Mouse (Mus musculus) ovary, postnatal 14 days (tissue): Measurements from ENCODE around the gene Pgls.

Experiments
- DNase-seq: peaks from one replicate; pipeline ENCODE4 v3.0.0; 2022; ENCODE audit warnings: low spot score

Gene Pgls

DNA sequence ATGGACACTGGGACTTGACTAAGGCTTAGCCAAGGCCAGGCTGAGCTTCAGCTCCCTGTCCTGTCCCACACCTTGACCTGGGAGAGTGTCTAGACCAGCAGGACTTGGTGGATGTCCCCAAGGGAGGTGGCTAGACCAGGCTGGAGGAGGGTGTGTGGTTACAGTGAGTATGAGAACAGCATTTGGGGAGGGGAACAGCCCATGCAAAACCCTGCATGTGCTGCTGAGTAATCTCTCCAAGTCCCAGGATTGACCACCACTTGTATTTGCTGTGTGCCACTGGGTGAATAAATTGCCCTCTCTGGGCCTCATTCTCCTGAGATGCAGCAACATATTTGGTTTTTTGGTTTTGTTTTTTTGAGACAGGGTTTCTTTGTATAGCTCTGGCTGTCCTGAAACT lies 6.4 kb downstream of the Pgls start:
- DNase-seq = no peak

DNA sequence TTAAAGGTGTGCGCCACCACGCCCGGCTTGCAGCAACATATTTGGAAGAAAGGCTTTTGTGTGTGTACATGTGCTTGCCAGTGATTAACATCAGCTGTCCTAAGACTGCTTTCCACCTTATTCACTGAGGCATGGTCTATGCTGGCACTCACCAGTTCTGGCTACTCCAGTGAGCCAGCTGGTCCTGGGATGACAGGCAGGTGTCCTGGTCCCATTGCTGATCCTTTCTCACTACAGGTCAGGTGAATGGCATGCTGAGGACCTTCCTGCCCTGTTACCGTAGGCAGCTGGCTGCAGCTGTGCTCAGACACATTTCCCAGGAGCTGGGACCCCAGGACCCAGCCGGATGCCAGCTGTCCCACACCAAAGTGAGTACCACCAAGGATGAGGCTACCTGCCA lies 6.9 kb downstream of the Pgls start:
- no peak for DNase-seq

DNA sequence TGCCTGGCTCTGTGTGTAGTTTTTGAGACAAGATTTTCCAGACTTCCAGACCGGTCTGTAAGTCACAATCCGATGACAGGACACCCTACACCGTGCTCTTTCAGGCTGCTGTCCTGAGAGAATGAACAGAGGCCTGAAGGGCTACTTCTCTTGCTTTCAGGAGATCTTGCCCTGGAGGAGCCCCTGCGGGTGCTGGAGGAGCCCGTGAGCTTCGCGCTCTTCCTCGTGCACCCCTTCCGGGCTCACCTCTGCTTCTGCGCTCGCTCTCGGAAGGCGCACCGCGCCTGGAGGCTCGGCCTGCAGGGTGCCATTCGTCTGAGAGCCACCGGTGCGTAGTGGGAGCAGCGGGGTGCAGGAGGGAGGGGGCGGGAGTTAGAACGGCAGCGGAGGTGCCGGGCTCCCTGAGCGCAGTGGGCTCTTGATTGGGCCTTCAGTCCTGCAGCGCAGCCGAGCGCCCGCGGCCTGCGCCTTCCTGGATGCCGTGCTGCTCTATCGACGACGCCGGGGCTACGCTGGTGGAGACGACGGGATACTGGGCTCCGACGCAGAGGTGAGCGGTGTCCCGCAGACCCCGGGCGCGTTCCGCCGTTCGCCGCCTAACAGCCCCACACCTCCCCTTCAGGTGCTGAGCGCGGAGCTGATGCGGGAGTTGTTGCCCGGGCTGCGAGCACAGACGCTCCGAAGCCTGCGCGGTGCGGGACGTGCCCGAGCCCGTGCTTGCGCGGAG lies 10.1 kb downstream of the Pgls start:
- no peak for DNase-seq

DNA sequence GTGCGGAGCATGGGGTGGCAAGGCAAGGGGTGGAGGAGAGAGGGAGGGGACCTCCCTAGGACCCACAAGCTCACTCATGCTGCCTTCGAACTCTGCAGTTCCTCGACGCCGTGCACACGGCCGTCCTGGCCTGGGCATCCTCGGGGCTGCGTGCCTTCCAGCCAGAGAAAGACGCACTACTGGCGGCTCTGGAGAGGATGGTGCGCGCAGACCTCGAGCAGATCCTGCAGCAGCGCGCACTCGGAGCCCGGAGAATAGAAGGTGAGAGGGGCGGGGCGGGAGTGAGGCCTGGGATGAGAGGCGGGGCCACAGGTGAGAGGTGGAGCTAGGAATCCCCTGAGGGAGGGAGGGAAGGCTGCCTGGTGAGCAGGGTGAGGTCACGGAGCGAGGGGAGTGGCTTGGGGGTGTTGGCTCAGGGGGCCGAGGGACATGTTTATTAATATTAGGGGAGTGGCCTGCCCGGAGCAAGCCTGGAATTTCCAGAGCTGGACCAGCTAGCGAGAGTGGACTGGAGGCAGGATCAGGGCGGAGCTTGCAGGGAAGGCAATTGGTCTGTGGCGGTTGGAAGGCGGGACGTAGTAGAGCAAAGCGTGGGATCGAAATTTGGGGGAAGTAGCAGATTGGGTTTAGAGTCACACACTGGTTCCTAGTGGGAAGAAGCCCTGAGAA lies 10.8 kb downstream of the Pgls start:
- peak; percentile 61 for DNase-seq

DNA sequence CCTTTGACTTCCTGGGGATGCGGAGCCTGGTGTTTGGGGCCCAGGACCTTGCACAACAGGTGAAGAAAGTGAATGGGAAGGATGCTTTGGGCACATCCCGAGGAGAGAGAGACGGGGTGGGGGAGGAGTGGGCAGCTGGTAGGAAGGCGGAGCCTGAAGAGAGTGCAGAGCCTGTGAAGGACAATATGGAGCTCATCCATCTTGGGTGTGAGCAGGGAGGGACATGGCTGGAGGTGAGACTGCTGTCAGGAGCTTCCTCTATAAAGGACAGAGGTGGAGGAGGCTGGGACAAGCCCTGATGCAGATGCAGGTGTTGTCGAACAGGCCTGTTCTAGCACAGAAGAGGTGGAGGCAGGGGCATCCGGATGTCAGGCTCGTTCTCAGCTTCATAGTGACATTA lies 12.0 kb downstream of the Pgls start:
- DNase-seq = no peak

DNA sequence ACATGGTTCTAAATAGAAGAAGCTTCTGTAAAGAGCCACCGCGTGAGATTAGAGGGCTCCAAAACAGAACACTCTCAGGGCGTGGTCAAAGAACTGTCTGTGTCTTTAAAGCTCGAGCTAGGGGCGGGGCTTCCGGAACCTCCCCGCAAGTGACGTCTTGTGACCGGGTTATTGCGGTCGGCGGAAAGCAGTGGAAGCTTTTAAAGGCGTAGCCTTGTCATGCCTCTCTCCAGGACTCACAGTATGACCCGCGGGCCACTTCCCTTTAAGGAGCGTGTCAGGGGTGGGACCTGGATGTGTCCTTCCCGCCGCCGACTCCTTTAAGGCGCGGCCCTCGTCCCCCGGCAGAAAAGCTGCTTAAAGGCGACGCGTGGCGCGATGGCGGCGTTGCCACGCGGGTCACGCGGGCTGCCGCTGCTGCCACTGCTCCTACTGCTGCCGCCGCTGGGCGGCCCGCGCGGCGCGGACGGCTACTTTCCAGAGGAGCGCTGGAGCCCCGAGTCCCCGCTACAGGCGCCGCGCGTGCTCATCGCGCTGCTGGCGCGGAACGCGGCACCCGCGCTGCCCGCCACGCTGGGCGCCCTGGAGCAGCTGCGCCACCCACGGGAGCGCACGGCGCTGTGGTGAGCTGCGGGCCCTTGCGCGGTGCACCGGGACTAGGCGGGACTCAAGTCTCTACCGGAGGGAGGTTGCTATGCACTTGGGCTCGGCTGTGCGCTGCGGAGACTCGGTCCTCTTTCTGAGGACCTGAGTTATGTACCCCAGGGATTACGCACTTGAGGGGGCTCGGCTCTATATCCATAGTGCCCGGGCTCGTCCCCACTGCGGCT lies 19.1 kb downstream of the Pgls start, which contains the start of gene Colgalt1:
Gene Colgalt1, plus strand, starts transcription at position 177 of the 830 bp plus-strand sequence.
- peak; percentile 90 for DNase-seq

DNA sequence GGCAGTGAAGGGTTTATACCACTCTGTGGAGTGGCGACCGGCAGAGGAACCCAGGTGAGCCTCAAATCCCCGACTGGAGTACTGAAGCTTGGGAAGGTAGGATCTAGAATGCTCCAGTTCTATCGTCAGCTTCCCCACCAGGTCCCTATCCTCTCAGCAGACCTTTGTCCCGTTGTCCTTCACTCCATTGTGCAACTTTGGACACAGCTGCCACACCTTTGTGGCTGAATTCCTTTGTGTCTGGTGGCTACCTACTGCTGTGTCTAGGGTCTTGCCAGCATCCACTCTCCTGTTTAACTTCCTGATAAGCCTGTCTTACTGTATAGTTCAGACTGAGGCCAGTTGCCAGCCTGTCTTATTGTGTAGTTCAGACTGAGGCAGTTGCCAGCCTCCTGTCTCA lies 20.2 kb downstream of the Pgls start:
- no peak for DNase-seq

DNA sequence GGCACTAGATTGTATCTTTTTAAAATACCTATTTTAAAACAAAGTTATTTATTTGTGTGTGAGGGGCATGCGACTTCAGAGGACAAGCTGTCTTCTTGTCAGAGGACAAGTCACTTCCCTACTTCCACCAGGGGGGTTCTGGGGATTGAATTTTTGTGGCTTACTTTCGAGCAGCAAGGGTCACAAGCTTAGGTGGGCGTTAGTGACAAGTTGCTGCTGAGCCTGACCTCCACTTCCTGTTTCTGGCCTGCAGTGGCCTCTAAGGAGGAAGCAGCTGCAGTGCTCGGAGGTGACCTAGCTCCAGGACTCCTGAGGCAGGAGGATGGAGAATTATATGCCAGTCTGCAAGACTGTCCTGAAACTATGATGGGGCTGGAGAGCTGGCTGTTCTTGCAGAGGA lies 21.4 kb downstream of the Pgls start:
- DNase-seq = no peak

DNA sequence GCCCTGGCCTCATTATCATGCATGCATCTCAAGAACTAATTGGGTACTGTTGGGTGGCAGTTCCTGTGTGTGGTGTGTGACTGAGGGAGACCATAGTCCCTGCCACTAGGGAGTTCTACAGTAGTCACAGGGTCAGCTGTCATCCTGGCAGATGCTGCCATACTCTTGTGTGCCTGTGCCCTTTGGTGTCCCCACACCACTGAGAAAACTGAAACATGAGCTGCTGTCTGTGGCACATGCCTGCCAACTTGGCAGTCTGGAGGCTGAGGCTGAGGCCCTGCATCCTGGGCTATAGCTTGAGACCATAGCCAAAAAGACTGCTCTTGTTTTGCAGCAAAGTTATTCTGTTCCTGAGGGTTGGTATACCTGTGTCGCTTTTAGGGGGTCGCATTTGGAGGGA lies 27.8 kb downstream of the Pgls start:
- no peak for DNase-seq

DNA sequence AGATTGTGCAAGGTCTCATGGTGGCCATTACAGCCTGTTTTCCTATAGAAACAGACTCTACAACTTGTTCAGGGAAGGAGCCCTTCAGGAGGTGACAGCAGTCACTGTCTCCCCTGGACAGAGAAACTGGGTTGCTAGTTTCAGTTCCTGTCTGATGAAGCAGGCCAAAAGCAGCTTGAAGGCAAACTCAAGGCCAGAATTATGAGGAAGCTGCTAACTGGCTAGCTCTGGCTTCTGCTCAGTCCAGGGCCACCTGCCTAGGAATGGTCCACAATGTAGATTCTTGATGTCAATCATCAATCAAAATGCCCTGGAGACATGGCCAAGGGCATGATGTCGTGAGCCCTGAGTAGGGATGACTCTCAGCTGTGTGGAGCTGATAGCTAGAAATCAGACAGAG lies 33.1 kb downstream of the Pgls start:
- DNase-seq = no peak

DNA sequence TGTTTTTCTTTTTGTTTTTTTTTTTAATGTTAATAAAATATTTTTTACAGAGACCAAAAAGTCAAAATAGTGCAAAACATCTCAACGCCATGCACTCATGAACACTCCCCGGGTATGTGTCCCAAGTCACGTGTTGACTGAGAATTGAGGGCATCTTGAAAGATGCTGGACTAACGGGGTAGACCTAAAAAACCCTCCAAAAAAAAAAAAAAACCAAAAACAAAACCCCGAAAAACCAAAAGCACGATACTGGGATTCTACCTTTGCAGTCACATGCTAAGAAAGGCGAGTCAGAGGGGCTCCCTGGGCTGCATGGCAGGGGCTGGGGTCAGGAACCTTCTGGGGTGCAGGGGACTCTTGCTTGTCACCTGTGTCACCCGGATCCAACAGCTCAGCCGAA lies 34.8 kb downstream of the Pgls start:
- DNase-seq = no peak

DNA sequence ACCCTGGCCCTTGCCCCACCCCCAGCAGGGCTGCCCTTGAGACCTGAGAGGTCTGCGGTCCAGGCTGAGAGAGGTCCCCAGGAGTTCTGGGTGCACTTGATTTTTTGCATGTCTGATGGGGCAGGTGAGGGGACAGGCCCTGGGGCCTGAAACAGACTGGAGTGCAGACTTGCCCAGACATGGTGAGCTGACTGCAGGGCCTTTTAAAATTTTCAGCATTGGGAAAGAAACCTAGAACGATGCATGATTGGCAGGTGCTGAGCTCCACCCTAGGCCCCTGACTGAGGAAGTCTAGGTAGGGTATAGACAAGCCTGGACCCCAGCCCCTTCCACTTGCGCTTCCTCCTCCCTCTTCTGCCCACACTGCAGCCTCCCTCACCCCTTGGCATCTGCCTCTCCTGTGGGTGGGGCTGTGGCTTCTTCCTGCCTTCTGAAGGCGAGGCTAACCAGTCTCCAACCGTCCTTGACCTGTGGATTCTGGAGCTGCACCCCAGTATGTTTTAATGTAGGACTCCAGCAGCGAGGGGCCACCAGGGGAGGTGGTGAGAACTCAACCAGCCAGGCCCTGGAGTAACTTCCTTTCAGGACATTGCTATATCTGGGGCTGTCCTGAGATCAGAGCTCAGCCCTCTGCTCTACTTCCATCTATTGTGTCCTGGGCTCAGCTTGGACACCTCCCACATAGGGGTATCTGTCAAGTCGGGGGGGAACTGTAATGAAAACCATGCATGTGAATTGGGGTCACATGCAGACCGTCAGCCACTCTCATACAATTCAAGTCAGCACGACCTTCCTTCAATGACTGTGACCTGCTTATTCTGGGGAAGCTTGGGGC lies 35.5 kb downstream of the Pgls start:
- DNase-seq = no peak

DNA sequence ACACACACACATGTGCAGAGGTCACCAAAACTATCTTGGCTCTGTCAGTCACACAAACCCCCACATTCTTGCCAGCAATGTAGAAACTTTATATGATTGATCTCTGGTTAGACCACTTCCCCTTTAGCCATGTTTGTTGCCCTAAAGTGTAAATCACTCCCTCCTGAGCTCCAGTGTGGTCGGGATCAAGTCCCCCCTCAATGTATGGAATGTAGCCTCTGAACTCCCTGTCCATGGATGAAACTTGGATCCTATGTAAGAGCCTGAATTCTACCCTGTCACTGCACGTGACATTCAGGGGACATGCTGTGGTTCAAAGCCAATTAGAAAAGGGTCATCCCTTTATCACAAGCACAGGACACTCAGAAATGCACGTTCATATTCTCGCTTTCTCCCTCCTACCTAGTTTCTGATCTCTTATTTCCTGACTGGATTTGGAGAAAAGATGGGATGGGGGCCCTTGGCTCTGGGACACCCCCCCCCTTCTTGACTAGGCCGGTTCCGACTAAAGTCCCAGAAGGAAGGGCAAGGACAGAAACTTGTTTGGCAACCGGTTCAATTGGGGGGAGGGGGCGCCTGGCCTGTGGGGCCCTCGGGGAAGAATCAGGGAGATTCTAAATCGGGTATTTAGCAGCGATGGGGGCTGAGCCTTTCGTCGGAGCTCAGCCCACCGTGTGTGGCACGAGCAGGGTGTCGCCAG lies 36.6 kb downstream of the Pgls start:
- no peak for DNase-seq

DNA sequence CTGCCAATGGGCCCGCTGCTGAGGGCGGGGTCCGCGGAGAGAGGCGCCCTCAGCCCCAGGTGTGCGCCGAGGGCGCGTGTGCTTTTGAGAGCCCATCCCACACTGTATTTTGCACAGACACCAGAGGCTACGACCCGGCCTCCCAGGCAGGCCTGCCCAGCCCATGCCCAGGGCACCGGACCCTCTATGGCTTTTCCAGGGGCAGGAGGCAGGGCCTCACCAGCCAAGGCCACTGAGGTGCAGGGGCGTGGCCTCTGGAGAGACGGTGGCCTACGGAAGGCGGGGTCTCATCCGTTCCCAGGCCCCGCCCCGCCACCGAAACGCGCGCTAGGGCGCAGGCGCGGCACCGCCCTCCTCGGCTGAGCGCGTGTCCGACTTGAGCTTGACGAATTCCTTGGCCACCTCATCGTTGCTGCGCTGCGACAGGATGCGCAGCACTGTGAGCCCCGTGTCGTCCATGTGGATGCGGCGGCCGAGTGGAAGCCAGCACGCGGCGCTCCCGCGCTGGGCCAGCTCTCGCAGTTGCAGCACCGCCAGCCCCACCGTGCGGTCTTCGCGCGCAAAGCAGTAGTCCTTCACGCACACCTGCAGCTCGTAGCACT lies 37.2 kb downstream of the Pgls start:
- DNase-seq = peak; percentile 92

DNA sequence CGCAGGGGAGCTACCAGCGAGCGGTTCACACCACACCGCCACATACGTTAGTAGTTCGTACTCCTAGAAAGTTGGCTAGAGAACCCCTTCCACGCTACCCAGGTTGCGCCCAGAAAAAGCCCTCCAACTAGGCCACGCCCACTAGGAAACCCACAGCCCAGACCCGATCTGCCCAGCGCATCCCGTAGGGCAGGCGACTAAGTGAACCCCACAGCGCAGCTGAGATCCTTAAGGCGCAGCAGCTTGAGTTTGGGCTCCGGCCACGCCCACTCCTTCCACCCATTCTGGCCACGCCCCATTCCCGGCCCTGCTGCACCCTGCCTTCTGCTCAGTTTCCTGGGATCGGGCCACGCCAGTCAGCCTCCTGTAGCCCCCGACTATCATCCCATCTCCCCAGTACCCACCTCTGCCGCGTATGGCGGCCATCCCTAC lies 37.8 kb downstream of the Pgls start:
- no peak for DNase-seq

DNA sequence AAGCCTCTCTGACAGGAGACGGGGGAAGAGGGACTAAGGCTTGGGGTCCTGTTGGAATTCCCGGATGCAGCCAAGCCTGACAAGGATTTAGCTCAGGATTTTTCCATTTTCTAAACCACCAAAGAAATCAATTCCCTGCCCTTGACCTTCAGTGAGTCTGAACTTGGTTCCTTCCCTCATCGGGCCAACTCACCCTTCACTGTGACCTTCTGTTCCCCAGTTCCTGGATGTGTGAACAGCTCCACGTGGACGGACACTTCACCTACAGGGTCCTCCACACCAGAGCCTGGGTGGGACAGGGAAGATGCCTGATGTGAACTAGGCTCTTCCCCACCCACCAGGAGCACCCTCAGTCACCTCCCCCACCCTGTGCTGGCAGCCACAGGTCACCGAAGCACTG lies 38.8 kb downstream of the Pgls start:
- no peak for DNase-seq

DNA sequence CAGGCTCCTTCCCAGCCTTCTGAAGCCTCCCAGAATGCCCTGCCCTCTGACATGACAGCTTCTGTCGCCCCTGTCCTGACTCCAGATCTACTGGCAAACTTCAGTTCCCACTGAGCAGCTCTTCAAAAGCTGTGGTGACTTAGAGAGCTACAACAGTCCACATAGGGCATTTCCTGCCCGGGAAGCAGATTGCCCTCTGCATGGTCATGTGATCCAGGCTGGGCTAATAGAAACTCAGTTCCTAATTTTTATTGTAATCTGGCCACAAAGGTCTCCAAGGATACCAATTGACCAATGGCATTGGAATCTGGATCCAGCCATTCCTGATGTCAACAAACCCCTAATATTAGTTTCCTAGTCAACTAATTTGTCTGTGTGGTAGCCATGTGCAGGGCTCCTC lies 39.9 kb downstream of the Pgls start:
- no peak for DNase-seq

DNA sequence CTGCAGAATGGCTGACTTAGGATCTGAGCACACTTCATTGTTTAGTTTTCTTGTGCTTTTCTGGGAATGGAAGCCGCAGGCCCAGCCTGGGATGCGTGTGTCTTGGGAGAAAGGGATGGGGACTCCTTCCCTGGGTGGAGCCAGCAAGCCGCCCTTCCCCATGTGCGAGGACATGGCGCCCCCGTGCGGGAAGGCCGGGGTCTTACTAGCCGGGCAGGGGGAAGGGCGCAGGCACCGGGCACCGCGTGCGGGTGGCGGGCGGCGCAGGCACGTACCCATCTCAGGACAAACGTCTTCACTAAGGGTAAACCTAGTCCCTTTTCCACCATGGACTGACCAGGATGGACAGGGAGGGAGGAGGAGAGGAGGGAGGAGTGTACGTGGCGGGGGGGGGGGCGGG lies 41.2 kb downstream of the Pgls start:
- DNase-seq = no peak

DNA sequence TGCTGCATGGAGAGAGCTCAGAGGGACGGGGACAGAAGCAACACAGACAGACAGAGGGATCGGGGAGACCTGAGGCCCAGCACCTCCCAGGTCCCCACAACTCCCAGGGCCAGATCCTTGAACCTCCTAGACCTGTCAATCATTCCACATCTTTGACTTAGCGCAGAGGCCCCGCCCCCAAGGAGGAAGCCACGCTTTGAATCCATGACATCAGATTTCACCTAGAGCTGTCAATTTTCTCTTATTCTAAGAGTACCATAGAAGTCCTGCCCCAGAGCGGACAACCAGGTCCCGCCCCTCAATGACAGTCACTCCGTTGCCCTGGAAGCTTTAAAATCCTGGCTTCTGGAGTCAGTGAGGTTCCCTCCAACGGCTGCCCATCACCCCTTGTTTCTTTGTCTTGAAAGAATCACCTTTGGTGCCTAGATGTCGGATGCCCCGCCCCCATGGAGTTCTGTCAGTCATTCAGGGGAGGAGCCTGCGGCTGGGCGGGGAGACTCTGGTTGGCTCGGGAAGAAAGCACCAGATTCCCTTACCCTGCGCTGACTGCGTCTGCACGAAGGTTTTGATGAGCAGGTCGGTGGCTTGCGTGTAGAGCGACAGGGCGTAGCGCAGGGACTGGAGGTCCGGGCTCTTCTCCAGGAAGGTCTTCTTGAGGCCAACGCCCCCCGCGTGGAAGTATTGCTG lies 42.1 kb downstream of the Pgls start:
- no peak for DNase-seq
